Mouse (Mus musculus): Measurements from ENCODE around the gene Xpnpep2. TPM values are rescaled to one million over a fixed set of nuclear protein-coding genes. Genes with fewer than 3 reads are reported as not detected.
A peak's percentile ranks its signal among the peaks of the same experiment; 100 is the strongest.

Xpnpep2 gene
- polyA plus RNA-seq, 1 experiment from 2014 or later, result 1.4 TPM

GRCm38 (mm10) chrX:48152106-48152505, 43.6 kb downstream of the Xpnpep2 start:
- Histone ChIP-seq H3K9me3 (replicated peaks; ENCODE audit: control insufficient read depth, low read length) (no peaks in the 10 kb centered on the region), H3K27me3 (ENCODE audit: control insufficient read depth, insufficient read depth, low read length) (no peaks in the 10 kb centered on the region), H3K9ac (ENCODE audit: low read length) (no peak overlapping the region), H3K4me2 (ENCODE audit: low read depth, low read length) (no peak overlapping the region), H3K27ac (ENCODE audit: low read length) (no peak overlapping the region), H3K4me3 (replicated peaks; ENCODE audit: low read length) (no peak overlapping the region), H3K4me1 (ENCODE audit: control insufficient read depth, insufficient read depth, low read length) (no peaks in the 10 kb centered on the region), H3K36me3 (ENCODE audit: control insufficient read depth, insufficient read depth, low read length) (no peaks in the 10 kb centered on the region)
- 75% methylated on average over 7 of the region's 7 CpGs for WGBS
- ATAC-seq (ENCODE audit: insufficient read depth, low FRiP score), result no peak

- H3K36me3 ChIP-seq (ENCODE audit: control insufficient read depth, insufficient read depth, low read length), result no peaks in the 10 kb centered on the region
- WGBS, result 71% methylated on average over 2 of the region's 2 CpGs
- H3K27ac ChIP-seq (ENCODE audit: low read length), result no peak overlapping the region
- no peak overlapping the region for H3K4me3 ChIP-seq (replicated peaks; ENCODE audit: low read length)
- H3K4me2 ChIP-seq (ENCODE audit: low read depth, low read length), result no peak overlapping the region
- H3K27me3 ChIP-seq (ENCODE audit: control insufficient read depth, insufficient read depth, low read length), result no peaks in the 10 kb centered on the region
- no peak overlapping the region for H3K9ac ChIP-seq (ENCODE audit: low read length)
- H3K4me1 ChIP-seq (ENCODE audit: control insufficient read depth, insufficient read depth, low read length), result no peaks in the 10 kb centered on the region
- ATAC-seq (ENCODE audit: insufficient read depth, low FRiP score), result peak; percentile 17; the same call in 1 of the 2 replicates
- H3K9me3 ChIP-seq (replicated peaks; ENCODE audit: control insufficient read depth, low read length), result no peaks in the 10 kb centered on the region
These were observed 44.9 kb downstream of the Xpnpep2 start for GRCm38 (mm10) chrX:48153414-48153813.

- H3K9me3 ChIP-seq (replicated peaks; ENCODE audit: control insufficient read depth, low read length), result no peaks in the 10 kb centered on the region
- no peak overlapping the region for H3K4me3 ChIP-seq (replicated peaks; ENCODE audit: low read length)
- no peaks in the 10 kb centered on the region for H3K4me1 ChIP-seq (ENCODE audit: control insufficient read depth, insufficient read depth, low read length)
- no peak overlapping the region for H3K9ac ChIP-seq (ENCODE audit: low read length)
- no peak overlapping the region for H3K27ac ChIP-seq (ENCODE audit: low read length)
- no peak for ATAC-seq (ENCODE audit: insufficient read depth, low FRiP score)
- no peaks in the 10 kb centered on the region for H3K36me3 ChIP-seq (ENCODE audit: control insufficient read depth, insufficient read depth, low read length)
- H3K4me2 ChIP-seq (ENCODE audit: low read depth, low read length), result no peak overlapping the region
- H3K27me3 ChIP-seq (ENCODE audit: control insufficient read depth, insufficient read depth, low read length), result no peaks in the 10 kb centered on the region
- 72% methylated on average over 2 of the region's 2 CpGs for WGBS
These were observed 45.4 kb downstream of the Xpnpep2 start for GRCm38 (mm10) chrX:48153949-48154348.

- H3K4me1 ChIP-seq (ENCODE audit: control insufficient read depth, insufficient read depth, low read length), result no peaks in the 10 kb centered on the region
These were observed 47.0 kb downstream of the Xpnpep2 start for GRCm38 (mm10) chrX:48155489-48155888.

GRCm38 (mm10) chrX:48157396-48157795, 48.9 kb downstream of the Xpnpep2 start:
- Histone ChIP-seq H3K4me2 (ENCODE audit: low read depth, low read length) (no peak overlapping the region), H3K4me1 (ENCODE audit: control insufficient read depth, insufficient read depth, low read length) (no peaks in the 10 kb centered on the region), H3K9ac (ENCODE audit: low read length) (no peak overlapping the region), H3K4me3 (replicated peaks; ENCODE audit: low read length) (no peak overlapping the region), H3K27me3 (ENCODE audit: control insufficient read depth, insufficient read depth, low read length) (no peaks in the 10 kb centered on the region), H3K27ac (ENCODE audit: low read length) (no peak overlapping the region), H3K9me3 (replicated peaks; ENCODE audit: control insufficient read depth, low read length) (no peaks in the 10 kb centered on the region), H3K36me3 (ENCODE audit: control insufficient read depth, insufficient read depth, low read length) (no peaks in the 10 kb centered on the region)
- ATAC-seq (ENCODE audit: insufficient read depth, low FRiP score), result no peak
- 79% methylated on average over 8 of the region's 8 CpGs for WGBS

More at GRCm38 (mm10) chrX:48155489-48155888, 47.0 kb downstream of the Xpnpep2 start:
- no peak for ATAC-seq (ENCODE audit: insufficient read depth, low FRiP score)
- Histone ChIP-seq H3K27me3 (ENCODE audit: control insufficient read depth, insufficient read depth, low read length) (no peaks in the 10 kb centered on the region), H3K9ac (ENCODE audit: low read length) (no peak overlapping the region), H3K4me2 (ENCODE audit: low read depth, low read length) (no peak overlapping the region), H3K36me3 (ENCODE audit: control insufficient read depth, insufficient read depth, low read length) (no peaks in the 10 kb centered on the region), H3K27ac (ENCODE audit: low read length) (no peak overlapping the region), H3K4me3 (replicated peaks; ENCODE audit: low read length) (no peak overlapping the region), H3K9me3 (replicated peaks; ENCODE audit: control insufficient read depth, low read length) (no peaks in the 10 kb centered on the region)
- 85% methylated on average over 6 of the region's 6 CpGs for WGBS

GRCm38 (mm10) chrX:48158229-48158919, 49.8 kb downstream of the Xpnpep2 start:
- WGBS, result 76% methylated on average over 11 of the region's 11 CpGs
- ATAC-seq (ENCODE audit: insufficient read depth, low FRiP score), result peak; percentile 33; the same call in 1 of the 2 replicates
- Histone ChIP-seq H3K4me1 (ENCODE audit: control insufficient read depth, insufficient read depth, low read length) (no peaks in the 10 kb centered on the region), H3K4me3 (replicated peaks; ENCODE audit: low read length) (no peak overlapping the region), H3K4me2 (ENCODE audit: low read depth, low read length) (no peak overlapping the region), H3K27ac (ENCODE audit: low read length) (no peak overlapping the region), H3K27me3 (ENCODE audit: control insufficient read depth, insufficient read depth, low read length) (no peaks in the 10 kb centered on the region), H3K9me3 (replicated peaks; ENCODE audit: control insufficient read depth, low read length) (no peaks in the 10 kb centered on the region), H3K36me3 (ENCODE audit: control insufficient read depth, insufficient read depth, low read length) (no peaks in the 10 kb centered on the region), H3K9ac (ENCODE audit: low read length) (no peak overlapping the region)

GRCm38 (mm10) chrX:48169892-48170291, 61.4 kb downstream of the Xpnpep2 start:
- ATAC-seq (ENCODE audit: insufficient read depth, low FRiP score), result no peak
- Histone ChIP-seq H3K27ac (ENCODE audit: low read length) (no peak overlapping the region), H3K27me3 (ENCODE audit: control insufficient read depth, insufficient read depth, low read length) (no peaks in the 10 kb centered on the region), H3K36me3 (ENCODE audit: control insufficient read depth, insufficient read depth, low read length) (no peaks in the 10 kb centered on the region), H3K9ac (ENCODE audit: low read length) (no peak overlapping the region), H3K4me3 (replicated peaks; ENCODE audit: low read length) (no peak overlapping the region), H3K4me1 (ENCODE audit: control insufficient read depth, insufficient read depth, low read length) (no peaks in the 10 kb centered on the region), H3K9me3 (replicated peaks; ENCODE audit: control insufficient read depth, low read length) (no peaks in the 10 kb centered on the region), H3K4me2 (ENCODE audit: low read depth, low read length) (no peak overlapping the region)
- 37% methylated on average over 1 of the region's 1 CpGs for WGBS

GRCm38 (mm10) chrX:48170368-48170767, 61.8 kb downstream of the Xpnpep2 start:
- Histone ChIP-seq H3K4me3 (replicated peaks; ENCODE audit: low read length) (no peak overlapping the region), H3K36me3 (ENCODE audit: control insufficient read depth, insufficient read depth, low read length) (no peaks in the 10 kb centered on the region), H3K9me3 (replicated peaks; ENCODE audit: control insufficient read depth, low read length) (no peaks in the 10 kb centered on the region), H3K27me3 (ENCODE audit: control insufficient read depth, insufficient read depth, low read length) (no peaks in the 10 kb centered on the region), H3K4me1 (ENCODE audit: control insufficient read depth, insufficient read depth, low read length) (no peaks in the 10 kb centered on the region), H3K27ac (ENCODE audit: low read length) (no peak overlapping the region), H3K4me2 (ENCODE audit: low read depth, low read length) (no peak overlapping the region), H3K9ac (ENCODE audit: low read length) (no peak overlapping the region)
- 60% methylated on average over 1 of the region's 1 CpGs for WGBS
- no peak for ATAC-seq (ENCODE audit: insufficient read depth, low FRiP score)

GRCm38 (mm10) chrX:48181844-48182243, 73.3 kb downstream of the Xpnpep2 start:
- 74% methylated on average over 6 of the region's 6 CpGs for WGBS
- no peak overlapping the region for H3K27ac ChIP-seq (ENCODE audit: low read length)
- H3K27me3 ChIP-seq (ENCODE audit: control insufficient read depth, insufficient read depth, low read length), result no peaks in the 10 kb centered on the region
- no peaks in the 10 kb centered on the region for H3K36me3 ChIP-seq (ENCODE audit: control insufficient read depth, insufficient read depth, low read length)
- H3K9ac ChIP-seq (ENCODE audit: low read length), result no peak overlapping the region
- no peak overlapping the region for H3K4me2 ChIP-seq (ENCODE audit: low read depth, low read length)
- H3K9me3 ChIP-seq (replicated peaks; ENCODE audit: control insufficient read depth, low read length), result no peaks in the 10 kb centered on the region
- H3K4me1 ChIP-seq (ENCODE audit: control insufficient read depth, insufficient read depth, low read length), result no peaks in the 10 kb centered on the region
- ATAC-seq (ENCODE audit: insufficient read depth, low FRiP score), result no peak
- H3K4me3 ChIP-seq (replicated peaks; ENCODE audit: low read length), result no peak overlapping the region
